Mouse (Mus musculus) frontal cortex, postnatal 25 days (tissue): ENCODE measurements around the gene Sucla2.

Source experiments
- DNase-seq, 2 experiments: peaks; one replicate each; pipeline ENCODE4 v3.0.0; 2022; ENCODE audit warnings: low spot score in 2 of 2

Sucla2 gene

GRCm38 (mm10) chr14:73524766-73525448, at the start of gene Sucla2:
Gene Sucla2 (plus strand): TSS chr14:73525319.
- DNase-seq, result peak; percentile 92 to 94

- no peak for DNase-seq
Observed at GRCm38 (mm10) chr14:73475506-73475905, 49.6 kb upstream of the Sucla2 start.

GRCm38 (mm10) chr14:73476361-73476934, 48.7 kb upstream of the Sucla2 start:
- no peak for DNase-seq

- no peak for DNase-seq
Observed at GRCm38 (mm10) chr14:73477077-73477476, 48.0 kb upstream of the Sucla2 start.

- DNase-seq, result no peak
Observed at GRCm38 (mm10) chr14:73478321-73478720, 46.8 kb upstream of the Sucla2 start.

GRCm38 (mm10) chr14:73479771-73480170, 45.3 kb upstream of the Sucla2 start:
- DNase-seq, result no peak

- no peak for DNase-seq
Observed at GRCm38 (mm10) chr14:73483516-73484229, 41.4 kb upstream of the Sucla2 start.

GRCm38 (mm10) chr14:73484366-73485110, 40.6 kb upstream of the Sucla2 start:
- DNase-seq, result no peak

- DNase-seq, result no peak
Observed at GRCm38 (mm10) chr14:73486641-73487040, 38.5 kb upstream of the Sucla2 start.

GRCm38 (mm10) chr14:73493356-73493755, 31.8 kb upstream of the Sucla2 start:
- no peak for DNase-seq

GRCm38 (mm10) chr14:73494122-73494521, 31.0 kb upstream of the Sucla2 start:
- DNase-seq, result no peak

- DNase-seq, result no peak
Observed at GRCm38 (mm10) chr14:73495753-73496152, 29.4 kb upstream of the Sucla2 start.

GRCm38 (mm10) chr14:73501283-73501682, 23.8 kb upstream of the Sucla2 start:
- no peak for DNase-seq

GRCm38 (mm10) chr14:73501721-73502120, 23.4 kb upstream of the Sucla2 start:
- no peak for DNase-seq

GRCm38 (mm10) chr14:73502591-73503184, 22.4 kb upstream of the Sucla2 start:
- no peak for DNase-seq

- DNase-seq, result no peak
Observed at GRCm38 (mm10) chr14:73503237-73503933, 21.7 kb upstream of the Sucla2 start.

- no peak for DNase-seq
Observed at GRCm38 (mm10) chr14:73506283-73506682, 18.8 kb upstream of the Sucla2 start.

GRCm38 (mm10) chr14:73507200-73507599, 17.9 kb upstream of the Sucla2 start:
- no peak for DNase-seq

- no peak for DNase-seq
Observed at GRCm38 (mm10) chr14:73507702-73508376, 17.3 kb upstream of the Sucla2 start.

GRCm38 (mm10) chr14:73508630-73509395, 16.3 kb upstream of the Sucla2 start:
- no peak for DNase-seq
